Mouse (Mus musculus) hematopoietic stem cell, adult 5-6 weeks (primary cell): Measurements from ENCODE around the gene Ism1. TPM values are rescaled to one million over a fixed set of nuclear protein-coding genes. Genes with fewer than 3 reads are reported as not detected.
A peak's percentile ranks its signal among the peaks of the same experiment; 100 is the strongest.

Source experiments
- ATAC-seq, 2 experiments: fragments of 125-278 bp in 1 of 2; replicated peaks in 1 of 2; 2 replicates each; pipeline ENCODE4 v1.8.0; 2016 to 2017; ENCODE audit warnings: inconsistent platforms in 2 of 2, mild to moderate bottlenecking in 2 of 2, moderate number of reproducible peaks in 2 of 2, low read depth in 1 of 2, moderate TSS enrichment in 1 of 2; ENCODE audit not compliant: low FRiP score in 2 of 2, poor library complexity in 2 of 2, severe bottlenecking in 2 of 2, insufficient read depth in 1 of 2, low TSS enrichment in 1 of 2
- total RNA-seq: library from RNA; stranded (forward); fragments of 172-1452, 232-1000 nt; gene quantifications from 2 replicates; pipeline ENCODE4 v1.2.3, GENCODE M21; 2017

Gene Ism1
- total RNA-seq, 1 experiment from 2014 or later, result 0.55 TPM

DNA sequence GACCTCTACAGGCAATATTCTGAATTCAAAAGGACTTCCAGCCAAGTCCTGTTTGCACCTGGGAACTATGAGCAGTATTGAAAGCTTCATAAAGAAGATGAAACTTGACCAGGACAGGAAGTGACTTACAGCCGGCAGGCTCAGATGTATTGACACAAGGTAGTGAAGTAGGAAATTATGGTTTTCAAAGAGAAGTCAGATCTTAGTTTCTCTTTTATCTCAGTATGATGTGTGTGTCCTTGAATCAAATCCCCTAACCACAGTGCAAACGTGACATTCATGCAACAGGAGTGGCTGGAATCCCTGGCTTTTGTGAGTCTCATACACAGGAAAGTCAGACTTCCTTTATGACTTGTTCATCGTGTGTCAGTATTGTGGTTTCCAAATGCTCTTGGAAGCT, 27.0 kb downstream of the Ism1 start:
- ATAC-seq, result no peak

- ATAC-seq, result no peak
Observed at GRCm38 (mm10) chr2:139708194-139708899, 30.4 kb downstream of the Ism1 start.

GRCm38 (mm10) chr2:139711640-139712039, 33.7 kb downstream of the Ism1 start:
- no peak for ATAC-seq

- ATAC-seq, result no peak
Observed at GRCm38 (mm10) chr2:139712046-139712445, 34.1 kb downstream of the Ism1 start.

DNA sequence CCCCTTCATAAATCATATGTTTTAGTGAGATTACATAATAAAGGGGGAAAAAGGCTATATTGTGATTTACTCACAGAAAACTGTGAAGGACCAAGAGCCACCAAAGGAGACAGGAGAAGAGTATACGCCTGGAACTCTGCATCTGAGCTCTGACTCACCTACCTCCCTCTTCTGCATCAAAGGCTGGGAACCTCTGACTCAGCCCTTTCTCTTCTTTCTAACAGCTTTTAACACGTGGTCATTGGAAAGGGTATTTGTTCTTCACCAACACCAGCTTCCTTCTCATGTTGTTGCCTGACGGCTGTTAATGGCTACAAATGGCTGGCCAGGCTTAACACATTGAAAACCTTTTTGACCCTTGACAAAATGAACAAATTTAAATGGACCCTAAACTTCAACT, 36.2 kb downstream of the Ism1 start:
- ATAC-seq, result no peak

DNA sequence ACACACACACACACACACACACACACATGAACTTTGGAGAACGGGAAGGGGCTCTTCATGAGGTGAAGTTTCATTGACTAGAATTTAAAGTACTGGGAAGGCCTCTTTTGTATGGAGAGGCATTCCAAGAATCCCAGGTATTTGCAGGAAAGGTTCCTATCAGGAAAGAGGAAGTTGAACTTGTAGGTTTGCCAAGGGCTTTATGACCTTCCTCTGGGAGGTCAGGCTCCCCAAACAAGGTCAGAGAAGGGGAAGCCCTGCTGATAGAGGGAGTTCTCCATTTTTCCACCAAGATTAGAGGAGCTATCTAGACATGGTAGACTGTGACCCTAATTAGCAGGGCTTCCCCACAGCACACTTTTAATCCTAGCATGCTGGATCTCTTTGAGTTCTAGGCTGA, 39.8 kb downstream of the Ism1 start:
- no peak for ATAC-seq

DNA sequence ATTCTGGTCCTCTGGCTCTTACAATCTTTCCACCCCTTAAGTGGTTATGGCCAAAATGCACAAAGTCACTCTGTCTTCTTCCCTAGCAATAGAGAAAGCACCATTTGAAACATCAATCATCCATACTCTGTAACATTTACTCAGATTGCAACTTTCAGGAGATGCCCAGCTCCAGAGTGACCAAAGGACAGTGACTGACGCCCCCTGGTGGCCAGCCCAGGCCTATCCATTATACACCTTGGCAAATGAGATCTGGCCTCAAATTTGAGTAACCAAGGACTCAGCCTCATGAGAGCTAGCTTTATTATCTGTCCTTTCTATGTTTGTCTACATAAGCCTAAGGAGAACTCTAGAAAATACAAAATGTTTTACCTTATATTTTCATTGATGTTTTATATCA, 44.7 kb downstream of the Ism1 start:
- ATAC-seq, result peak; percentile 62 to 69; a peak in 3 of 4 replicates

- no peak for ATAC-seq
Observed at GRCm38 (mm10) chr2:139723304-139723703, 45.3 kb downstream of the Ism1 start.

- ATAC-seq, result no peak
Observed at GRCm38 (mm10) chr2:139724202-139724838, 46.3 kb downstream of the Ism1 start.

GRCm38 (mm10) chr2:139725328-139725727, 47.4 kb downstream of the Ism1 start:
- ATAC-seq, result no peak

- ATAC-seq, result no peak
Observed at GRCm38 (mm10) chr2:139728060-139728459, 50.1 kb downstream of the Ism1 start.

GRCm38 (mm10) chr2:139729377-139729776, 51.4 kb downstream of the Ism1 start:
- no peak for ATAC-seq

GRCm38 (mm10) chr2:139742381-139742780, 64.4 kb downstream of the Ism1 start:
- no peak for ATAC-seq

DNA sequence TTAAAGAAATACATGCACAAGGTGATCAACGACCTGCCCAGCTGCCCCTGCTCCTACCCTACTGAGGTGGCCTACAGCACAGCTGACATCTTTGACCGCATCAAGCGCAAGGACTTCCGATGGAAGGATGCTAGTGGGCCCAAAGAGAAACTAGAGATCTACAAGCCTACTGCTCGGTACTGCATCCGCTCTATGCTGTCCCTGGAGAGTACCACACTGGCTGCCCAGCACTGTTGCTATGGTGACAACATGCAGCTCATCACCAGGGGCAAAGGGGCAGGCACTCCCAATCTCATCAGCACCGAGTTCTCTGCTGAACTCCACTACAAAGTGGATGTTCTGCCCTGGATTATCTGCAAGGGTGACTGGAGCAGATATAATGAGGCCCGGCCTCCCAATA, 79.0 kb downstream of the Ism1 start:
- no peak for ATAC-seq

- ATAC-seq, result no peak
Observed at GRCm38 (mm10) chr2:139757456-139757855, 79.5 kb downstream of the Ism1 start.

- ATAC-seq, result no peak
Observed at GRCm38 (mm10) chr2:139764355-139764754, 86.4 kb downstream of the Ism1 start.

DNA sequence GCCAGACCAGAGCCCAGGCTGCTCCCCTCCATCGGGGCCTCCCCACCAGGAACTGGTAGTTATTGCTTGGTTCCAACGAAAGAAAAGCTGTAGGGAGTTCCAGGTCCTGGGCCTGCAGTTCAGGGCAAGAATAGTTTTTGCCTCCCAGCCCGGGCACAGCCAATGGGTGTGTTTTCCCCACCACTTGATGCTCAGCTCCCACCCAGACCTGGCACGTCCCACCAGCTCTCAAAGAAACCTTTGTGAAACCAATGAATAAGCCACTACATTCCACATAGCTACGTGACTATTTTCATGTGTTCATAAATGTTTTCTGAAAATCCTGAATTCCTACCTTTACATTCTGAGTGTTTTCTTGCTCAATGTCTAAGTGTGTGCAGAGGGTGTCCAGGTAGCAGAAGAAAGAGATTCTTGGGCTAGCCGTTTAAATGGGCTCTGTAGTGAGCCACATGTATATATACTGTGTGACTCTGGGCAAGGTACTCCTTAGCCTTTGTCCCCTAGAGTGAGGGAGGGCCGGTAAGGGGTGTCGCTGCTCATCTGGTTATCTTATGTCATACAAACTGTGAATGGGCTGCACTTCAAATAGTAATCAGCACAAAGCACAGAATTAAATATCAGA, 97.1 kb downstream of the Ism1 start:
- ATAC-seq, result no peak

DNA sequence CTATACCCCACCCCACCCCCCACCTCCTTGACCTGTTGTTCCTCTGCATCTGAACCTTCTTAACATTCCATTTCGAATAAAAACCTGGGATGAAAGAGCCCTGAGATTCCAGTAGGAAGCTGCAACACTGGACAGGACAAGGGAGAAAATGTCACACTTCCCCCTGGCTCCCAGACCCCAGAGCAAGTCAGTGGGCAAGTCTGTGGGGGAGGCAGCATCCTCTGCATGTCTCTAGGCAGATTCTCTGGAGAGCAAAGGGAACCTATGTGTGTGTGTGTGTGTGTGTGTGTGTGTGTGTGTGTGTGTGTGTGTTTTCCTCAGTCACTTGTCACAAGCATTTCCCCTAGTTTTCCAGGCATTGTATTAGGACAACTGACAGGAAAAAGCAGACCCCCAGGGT, 98.7 kb downstream of the Ism1 start:
- ATAC-seq, result no peak

GRCm38 (mm10) chr2:139778283-139778682, 100.3 kb downstream of the Ism1 start:
- ATAC-seq, result peak; percentile 53 to 67; a peak in 3 of 4 replicates
